Mouse (Mus musculus): ENCODE results near the gene Ube2o. TPM values are rescaled to one million over a fixed set of nuclear protein-coding genes. Genes with fewer than 3 reads are reported as not detected.

Ube2o gene
- polyA plus RNA-seq, 1 experiment, result 133 TPM

DNA sequence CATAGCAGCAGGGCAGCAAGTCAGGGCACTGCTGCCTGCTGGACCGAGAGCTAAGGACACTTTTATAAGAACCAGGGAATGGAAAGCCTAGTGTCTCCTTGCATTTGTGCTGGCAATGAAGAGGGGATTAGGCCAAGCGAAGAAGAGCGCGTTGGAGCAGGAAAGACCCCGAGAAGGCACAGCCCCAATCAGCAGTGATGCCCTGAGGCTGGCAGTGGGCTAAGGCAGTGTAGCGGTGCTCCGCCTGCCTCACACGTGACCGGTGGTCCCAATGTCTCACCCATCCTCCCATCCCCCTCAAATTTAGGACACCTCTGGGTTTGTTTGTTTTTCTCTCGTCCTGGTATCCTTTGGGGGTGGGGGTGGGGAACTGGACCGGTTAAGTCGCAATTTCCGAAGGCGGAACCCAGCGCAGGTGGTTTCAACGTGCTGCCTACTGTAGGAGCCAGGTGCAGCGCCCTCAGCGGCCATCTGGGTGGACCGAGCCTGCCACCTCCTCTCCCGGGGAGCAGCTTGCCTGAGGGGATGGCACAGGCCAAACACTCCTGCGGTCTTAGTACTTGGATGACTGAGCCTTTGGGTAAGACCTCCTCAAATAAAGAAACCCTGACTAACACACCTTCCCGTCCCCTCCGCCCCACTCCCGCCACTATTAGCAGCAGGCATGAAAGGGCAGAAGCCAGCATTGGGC lies 65.8 kb downstream of the Ube2o start:
- Histone ChIP-seq H3K4me1 (ENCODE audit: control insufficient read depth, insufficient read depth, low read length) (no peaks in the 10 kb centered on the region), H3K4me3 (replicated peaks; ENCODE audit: control insufficient read depth, low read depth, low read length) (no peak overlapping the region), H3K27ac (ENCODE audit: control insufficient read depth, insufficient read depth, low read depth, low read length, poor library complexity) (no peak overlapping the region)
- TF ChIP-seq CTCF (IDR thresholded peaks at IDR 0.05; ENCODE audit: control insufficient read depth, insufficient read depth, low read length) (no peak), POLR2A (IDR thresholded peaks at IDR 0.05; ENCODE audit: borderline replicate concordance, control insufficient read depth, low read depth, low read length) (no peak)
- WGBS, result 44% methylated on average over 24 of the region's 24 CpGs

DNA sequence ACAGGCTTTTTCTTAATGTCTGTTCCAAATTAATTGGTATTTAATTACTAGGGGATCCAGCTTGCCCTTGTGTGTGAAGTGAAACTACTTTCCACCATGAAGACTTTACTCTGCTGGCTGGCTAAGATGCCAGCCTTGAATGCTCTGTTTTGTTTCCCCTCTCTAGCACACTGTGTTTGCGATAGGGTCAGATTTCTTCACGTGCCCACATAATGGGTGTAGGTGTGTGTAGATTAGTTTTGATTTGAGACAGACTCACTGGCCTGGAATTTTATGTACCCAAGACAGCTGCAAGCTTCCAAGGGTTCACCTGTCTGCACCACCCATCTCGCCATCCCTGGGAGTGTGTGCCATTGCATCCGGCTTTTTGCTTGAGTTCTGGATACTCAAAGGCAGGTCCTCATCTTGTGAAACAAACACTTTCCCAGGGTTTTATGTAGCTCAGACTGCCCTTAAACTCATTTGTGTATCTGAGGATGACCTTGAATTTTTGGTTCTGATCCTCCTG lies 67.7 kb downstream of the Ube2o start:
- no peaks in the 10 kb centered on the region for H3K4me1 ChIP-seq (ENCODE audit: control insufficient read depth, insufficient read depth, low read length)
- 81% methylated on average over 4 of the region's 4 CpGs for WGBS
- no peak overlapping the region for H3K27ac ChIP-seq (ENCODE audit: control insufficient read depth, insufficient read depth, low read depth, low read length, poor library complexity)
- TF ChIP-seq CTCF (IDR thresholded peaks at IDR 0.05; ENCODE audit: control insufficient read depth, insufficient read depth, low read length), result no peak
- no peak for TF ChIP-seq POLR2A (IDR thresholded peaks at IDR 0.05; ENCODE audit: borderline replicate concordance, control insufficient read depth, low read depth, low read length)
- H3K4me3 ChIP-seq (replicated peaks; ENCODE audit: control insufficient read depth, low read depth, low read length), result no peak overlapping the region

DNA sequence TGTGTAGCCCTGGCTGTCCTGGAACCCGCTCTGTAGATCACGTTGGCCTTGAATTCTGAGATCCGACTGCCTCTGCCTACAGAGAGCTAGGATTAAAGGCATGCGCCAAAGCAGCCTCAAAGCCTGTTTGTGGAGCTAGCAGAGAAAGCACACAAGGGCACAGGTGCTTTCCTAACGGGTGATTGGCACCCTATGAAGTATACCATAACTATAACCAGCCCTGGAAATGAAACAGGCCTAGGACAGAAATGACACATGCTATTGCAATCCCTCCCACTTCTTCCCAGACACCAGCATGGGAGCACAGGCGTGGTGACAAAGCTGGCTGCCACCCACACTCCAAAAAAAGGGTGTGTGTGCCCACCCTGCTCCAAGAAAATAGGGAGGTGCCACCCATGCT lies 68.3 kb downstream of the Ube2o start:
- no peaks in the 10 kb centered on the region for H3K4me1 ChIP-seq (ENCODE audit: control insufficient read depth, insufficient read depth, low read length)
- 83% methylated on average over 6 of the region's 6 CpGs for WGBS
- TF ChIP-seq POLR2A (IDR thresholded peaks at IDR 0.05; ENCODE audit: borderline replicate concordance, control insufficient read depth, low read depth, low read length) (no peak), CTCF (IDR thresholded peaks at IDR 0.05; ENCODE audit: control insufficient read depth, insufficient read depth, low read length) (no peak)
- H3K27ac ChIP-seq (ENCODE audit: control insufficient read depth, insufficient read depth, low read depth, low read length, poor library complexity), result no peak overlapping the region
- no peak overlapping the region for H3K4me3 ChIP-seq (replicated peaks; ENCODE audit: control insufficient read depth, low read depth, low read length)

- H3K4me3 ChIP-seq (replicated peaks; ENCODE audit: control insufficient read depth, low read depth, low read length), result no peak overlapping the region
- TF ChIP-seq POLR2A (IDR thresholded peaks at IDR 0.05; ENCODE audit: borderline replicate concordance, control insufficient read depth, low read depth, low read length), result no peak
- TF ChIP-seq CTCF (IDR thresholded peaks at IDR 0.05; ENCODE audit: control insufficient read depth, insufficient read depth, low read length), result no peak
- H3K4me1 ChIP-seq (ENCODE audit: control insufficient read depth, insufficient read depth, low read length), result no peaks in the 10 kb centered on the region
- 91% methylated on average over 7 of the region's 7 CpGs for WGBS
- H3K27ac ChIP-seq (ENCODE audit: control insufficient read depth, insufficient read depth, low read depth, low read length, poor library complexity), result no peak overlapping the region
Measured at GRCm38 (mm10) chr11:116512154-116512553, 69.1 kb downstream of the Ube2o start.

DNA sequence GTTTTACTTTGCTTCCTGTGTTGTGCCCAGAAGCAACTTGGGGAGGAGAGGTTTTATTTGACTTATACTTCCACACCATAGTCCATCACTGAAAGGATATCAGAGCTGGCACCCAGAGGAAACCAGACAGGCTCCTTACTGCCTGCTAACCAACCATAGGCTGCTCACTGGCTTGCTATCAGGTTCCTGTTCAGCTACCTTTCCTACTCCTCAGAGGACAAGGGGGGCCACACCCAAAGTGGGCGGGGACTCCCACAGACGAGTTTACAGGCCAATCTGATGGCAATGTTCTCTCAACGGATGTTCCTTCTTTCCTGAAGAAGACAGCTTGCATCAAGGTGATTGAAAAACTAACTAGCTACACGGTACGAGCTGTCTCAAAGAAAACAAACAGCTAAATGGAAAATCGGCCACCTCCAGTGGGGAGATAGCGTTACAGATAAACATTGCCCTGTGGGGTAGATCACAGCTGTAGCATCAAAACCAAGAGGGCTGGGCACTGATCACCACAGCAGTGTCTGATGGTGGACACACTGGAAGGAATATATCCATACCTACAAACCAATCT lies 69.9 kb downstream of the Ube2o start:
- Histone ChIP-seq H3K27ac (ENCODE audit: control insufficient read depth, insufficient read depth, low read depth, low read length, poor library complexity) (no peak overlapping the region), H3K4me3 (replicated peaks; ENCODE audit: control insufficient read depth, low read depth, low read length) (no peak overlapping the region), H3K4me1 (ENCODE audit: control insufficient read depth, insufficient read depth, low read length) (no peaks in the 10 kb centered on the region)
- WGBS, result 54% methylated on average over 7 of the region's 7 CpGs
- TF ChIP-seq POLR2A (IDR thresholded peaks at IDR 0.05; ENCODE audit: borderline replicate concordance, control insufficient read depth, low read depth, low read length) (no peak), CTCF (IDR thresholded peaks at IDR 0.05; ENCODE audit: control insufficient read depth, insufficient read depth, low read length) (no peak)

DNA sequence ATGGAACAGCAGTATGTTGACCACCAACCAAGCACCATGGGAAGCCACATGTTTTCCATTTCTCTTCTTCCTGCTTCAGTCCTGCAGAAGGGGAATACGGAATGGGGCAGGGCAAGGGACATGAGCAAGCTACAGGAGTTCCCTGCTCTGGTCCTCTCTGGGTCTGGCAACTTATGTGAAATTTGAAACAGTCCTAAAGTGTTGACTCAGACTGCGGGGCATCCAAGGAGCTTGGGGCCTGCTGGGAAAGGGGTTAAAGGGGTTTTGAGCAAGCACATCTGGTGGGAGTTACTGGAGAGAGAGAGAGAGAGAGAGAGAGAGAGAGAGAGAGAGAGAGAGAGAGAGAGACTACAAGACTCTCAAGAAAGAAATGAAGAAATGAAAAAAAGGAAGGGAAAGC lies 72.6 kb downstream of the Ube2o start:
- 76% methylated on average over 2 of the region's 2 CpGs for WGBS
- H3K27ac ChIP-seq (ENCODE audit: control insufficient read depth, insufficient read depth, low read depth, low read length, poor library complexity), result no peak overlapping the region
- no peak for TF ChIP-seq CTCF (IDR thresholded peaks at IDR 0.05; ENCODE audit: control insufficient read depth, insufficient read depth, low read length)
- no peak for TF ChIP-seq POLR2A (IDR thresholded peaks at IDR 0.05; ENCODE audit: borderline replicate concordance, control insufficient read depth, low read depth, low read length)
- H3K4me3 ChIP-seq (replicated peaks; ENCODE audit: control insufficient read depth, low read depth, low read length), result no peak overlapping the region
- peaks cover 5% of the 10 kb centered on the region for H3K4me1 ChIP-seq (ENCODE audit: control insufficient read depth, insufficient read depth, low read length)

DNA sequence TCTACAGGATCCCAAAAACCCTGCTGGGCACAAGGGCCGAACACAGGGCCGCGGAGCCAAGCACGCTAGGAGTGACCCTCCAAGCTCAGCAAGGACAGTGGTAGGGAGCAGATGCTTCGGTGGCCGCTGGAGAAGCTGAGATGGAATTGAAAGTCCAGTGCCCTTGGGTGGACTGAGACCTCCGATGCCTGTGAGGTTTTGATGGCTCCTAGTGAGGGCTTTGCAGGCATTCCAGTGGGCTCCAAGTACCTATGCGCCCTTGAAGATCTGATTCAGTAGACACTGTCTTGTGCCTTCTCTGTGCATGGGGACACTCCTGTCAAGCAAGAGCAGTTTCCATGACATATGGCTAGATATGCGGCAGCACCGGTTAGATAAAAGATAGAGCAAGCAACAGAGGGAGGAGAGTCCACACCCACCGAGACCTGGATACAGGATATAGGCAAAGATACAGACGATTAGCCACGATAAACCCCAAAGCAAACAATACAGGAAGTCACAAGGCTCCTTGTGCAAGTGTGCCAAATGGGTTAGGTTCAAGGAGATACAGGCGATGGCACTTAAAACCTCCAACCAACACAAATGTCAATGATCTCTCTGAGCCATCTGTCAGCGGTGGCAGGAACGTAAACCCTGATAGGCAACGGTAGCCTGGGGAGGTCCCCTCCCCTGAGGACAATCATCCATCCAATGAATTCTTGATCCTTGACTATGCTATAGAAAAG lies 74.9 kb downstream of the Ube2o start:
- Histone ChIP-seq H3K4me3 (replicated peaks; ENCODE audit: control insufficient read depth, low read depth, low read length) (no peak overlapping the region), H3K27ac (ENCODE audit: control insufficient read depth, insufficient read depth, low read depth, low read length, poor library complexity) (peak overlapping the region; percentile 65), H3K4me1 (ENCODE audit: control insufficient read depth, insufficient read depth, low read length) (peaks cover 5% of the 10 kb centered on the region)
- TF ChIP-seq CTCF (IDR thresholded peaks at IDR 0.05; ENCODE audit: control insufficient read depth, insufficient read depth, low read length) (no peak), POLR2A (IDR thresholded peaks at IDR 0.05; ENCODE audit: borderline replicate concordance, control insufficient read depth, low read depth, low read length) (no peak)
- 62% methylated on average over 17 of the region's 17 CpGs for WGBS

- 57% methylated on average over 5 of the region's 5 CpGs for WGBS
- TF ChIP-seq CTCF (IDR thresholded peaks at IDR 0.05; ENCODE audit: control insufficient read depth, insufficient read depth, low read length) (no peak), POLR2A (IDR thresholded peaks at IDR 0.05; ENCODE audit: borderline replicate concordance, control insufficient read depth, low read depth, low read length) (no peak)
- H3K27ac ChIP-seq (ENCODE audit: control insufficient read depth, insufficient read depth, low read depth, low read length, poor library complexity), result peak overlapping the region; percentile 65
- H3K4me3 ChIP-seq (replicated peaks; ENCODE audit: control insufficient read depth, low read depth, low read length), result no peak overlapping the region
- peaks cover 5% of the 10 kb centered on the region for H3K4me1 ChIP-seq (ENCODE audit: control insufficient read depth, insufficient read depth, low read length)
Measured at GRCm38 (mm10) chr11:116505573-116505972, 75.7 kb downstream of the Ube2o start.

Data from bone marrow, adult 2 months (tissue).